Mouse (Mus musculus) thymus, postnatal 4 days (tissue): ENCODE data around the gene Cnn1.
A peak's percentile ranks its signal among the peaks of the same experiment; 100 is the strongest.

Experiments
- DNase-seq: peaks from one replicate; pipeline ENCODE4 v3.0.0; 2021

Cnn1 gene

DNA sequence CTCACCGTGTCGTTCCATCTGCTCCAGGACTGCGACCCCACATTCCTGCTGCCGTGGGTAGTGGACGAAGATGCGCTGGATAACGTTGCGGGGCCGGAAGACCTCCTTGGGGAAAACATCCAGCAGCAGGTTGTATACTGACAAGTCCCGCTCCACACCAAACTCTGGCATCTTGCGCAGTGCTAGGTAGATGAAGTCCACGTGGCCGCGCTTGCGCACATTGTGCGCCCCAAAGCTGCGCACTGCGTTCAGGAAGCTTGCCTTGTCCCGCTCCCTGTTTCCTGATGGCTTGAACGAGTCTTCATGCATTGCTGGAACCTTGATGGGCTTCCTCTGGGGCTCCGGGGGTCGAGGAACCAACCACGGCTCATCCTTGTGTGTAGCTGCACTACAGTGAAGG, 22.8 kb upstream of the Cnn1 start:
- DNase-seq = no peak

GRCm38 (mm10) chr9:22084667-22085021, 14.4 kb upstream of the Cnn1 start:
- DNase-seq = no peak

GRCm38 (mm10) chr9:22085022-22085834, 13.8 kb upstream of the Cnn1 start, which contains the start of gene Ecsit:
TSS of gene Ecsit (minus strand) at chr9:22085438.
- DNase-seq = peak; percentile 89

DNA sequence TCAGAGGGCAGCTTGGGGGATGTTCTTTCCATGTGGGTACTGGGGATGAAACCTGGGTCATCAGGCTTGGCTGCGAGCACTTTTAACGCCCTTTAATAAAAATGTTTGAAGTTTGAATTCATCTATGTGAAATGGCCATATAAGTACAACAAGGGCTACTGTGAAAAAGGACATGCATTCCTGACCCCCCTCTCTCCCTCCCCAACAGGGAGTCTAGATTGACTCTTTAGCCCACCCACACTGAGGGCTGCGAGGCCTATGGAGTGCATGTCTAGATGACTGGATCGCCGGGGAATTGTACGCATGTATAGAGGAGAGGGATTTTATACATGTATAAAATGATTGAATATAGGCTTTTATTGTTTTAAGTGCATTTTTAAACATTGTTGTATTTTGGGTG, 13.0 kb upstream of the Cnn1 start:
- no peak for DNase-seq

GRCm38 (mm10) chr9:22087034-22087618, 11.9 kb upstream of the Cnn1 start:
- DNase-seq = no peak

GRCm38 (mm10) chr9:22089281-22089680, 9.7 kb upstream of the Cnn1 start:
- no peak for DNase-seq

DNA sequence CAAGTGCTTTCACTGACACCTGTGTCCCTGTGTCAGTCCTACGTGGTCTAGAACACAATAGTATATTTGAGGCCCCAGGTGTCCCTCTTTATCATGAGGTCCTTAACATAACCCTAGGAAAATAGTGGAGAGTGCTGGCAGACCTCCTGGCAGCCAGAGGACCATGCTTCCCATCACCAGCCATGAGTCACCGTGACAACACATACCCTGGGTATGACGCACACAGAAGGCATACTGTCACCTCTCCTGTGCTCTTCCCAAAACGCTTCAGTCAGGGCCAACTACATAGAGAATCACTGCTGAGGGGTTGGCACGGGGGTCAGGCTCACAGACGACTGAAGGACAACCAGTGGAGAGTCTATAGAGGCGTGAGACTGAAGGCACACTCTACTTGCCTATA, 9.0 kb upstream of the Cnn1 start:
- DNase-seq = no peak

- DNase-seq = no peak
These were observed 6.3 kb upstream of the Cnn1 start for GRCm38 (mm10) chr9:22092746-22093145.

- DNase-seq = peak; percentile 90
These were observed 3.1 kb upstream of the Cnn1 start for GRCm38 (mm10) chr9:22095854-22096307.

- no peak for DNase-seq
These were observed 906 bp downstream of the Cnn1 start for GRCm38 (mm10) chr9:22099922-22100321.

GRCm38 (mm10) chr9:22108194-22108593, 9.2 kb downstream of the Cnn1 start:
- DNase-seq = no peak

GRCm38 (mm10) chr9:22115635-22116034, 16.6 kb downstream of the Cnn1 start:
- no peak for DNase-seq

DNA sequence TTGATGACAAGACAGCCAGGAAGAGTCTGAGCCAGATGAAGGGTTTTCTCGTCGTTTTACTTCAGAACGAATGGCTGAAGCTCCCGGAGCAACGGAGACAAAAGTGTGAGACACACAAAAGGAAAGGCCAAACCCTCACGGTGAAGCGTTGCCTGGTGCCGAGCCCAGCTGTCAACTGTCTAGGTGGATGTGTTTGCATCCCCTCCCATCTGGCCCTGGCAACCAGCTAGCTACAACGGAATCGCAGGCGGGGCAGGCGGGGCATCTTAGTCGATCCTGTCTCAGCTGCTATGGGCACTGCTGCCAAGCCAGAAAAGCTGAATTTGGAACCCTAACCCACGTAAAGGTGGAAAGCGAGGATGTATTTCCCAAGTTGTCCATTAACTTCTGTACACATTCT, 17.1 kb downstream of the Cnn1 start:
- peak; percentile 51 for DNase-seq

DNA sequence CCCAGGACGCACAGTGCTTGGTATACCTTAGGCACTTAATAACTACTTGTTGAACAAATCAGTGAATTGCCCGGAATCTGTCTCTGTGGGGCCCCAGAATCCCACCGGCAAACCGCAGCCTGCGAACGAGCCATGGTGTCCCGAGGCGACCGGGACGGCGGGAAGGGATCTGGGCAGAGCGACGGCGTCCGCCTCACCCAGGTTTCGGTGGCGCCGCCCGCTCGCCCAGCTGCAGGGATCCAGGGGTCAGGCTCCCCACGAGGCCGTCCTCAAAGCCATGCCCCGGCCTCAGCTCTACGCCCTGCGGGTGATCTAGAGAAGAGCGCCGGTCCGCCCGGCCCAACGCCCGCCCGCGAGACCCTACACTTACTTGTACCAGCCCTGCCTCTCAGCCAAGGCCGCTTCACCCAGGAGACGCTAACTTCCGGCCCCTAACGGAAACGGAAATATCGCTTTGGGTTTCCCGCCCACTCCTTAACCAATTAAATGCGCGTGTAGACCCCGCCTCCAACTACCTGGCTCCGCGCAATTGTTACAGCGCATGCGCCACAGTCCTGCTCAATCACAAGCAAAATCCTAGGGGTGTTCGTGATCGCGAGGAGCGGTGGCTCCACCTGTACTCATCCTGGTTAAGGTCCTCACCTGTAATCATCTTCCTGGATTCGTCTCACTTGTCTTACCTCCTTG, 17.9 kb downstream of the Cnn1 start, which contains the start of gene Elof1:
Gene Elof1, minus strand, starts transcription at position 433 of the 687 bp plus-strand sequence.
- peak; percentile 95 for DNase-seq

GRCm38 (mm10) chr9:22117754-22118456, 18.9 kb downstream of the Cnn1 start:
- DNase-seq = peak; percentile 75

- DNase-seq = no peak
These were observed 20.5 kb downstream of the Cnn1 start for GRCm38 (mm10) chr9:22119543-22119942.

GRCm38 (mm10) chr9:22121545-22121944, 22.5 kb downstream of the Cnn1 start:
- no peak for DNase-seq

DNA sequence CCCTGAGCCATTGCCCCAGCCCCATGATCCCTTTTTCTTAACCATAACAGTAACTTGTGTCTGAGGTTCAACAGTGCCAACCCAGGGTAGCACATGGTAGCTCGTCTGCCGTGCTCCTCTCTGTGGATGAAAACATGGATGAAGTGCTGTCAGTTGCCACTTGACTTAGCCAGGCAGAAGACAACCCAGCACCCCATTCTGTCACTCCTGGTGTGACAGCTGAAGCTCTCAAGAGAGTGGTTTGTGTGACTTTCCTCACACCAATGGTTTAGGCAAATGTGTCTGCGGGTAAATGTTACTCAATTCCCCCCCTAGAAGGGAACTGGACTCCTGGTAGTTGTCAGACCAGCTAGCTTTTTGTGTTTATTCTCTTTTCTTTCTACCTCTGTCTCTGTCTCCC, 23.0 kb downstream of the Cnn1 start:
- no peak for DNase-seq

DNA sequence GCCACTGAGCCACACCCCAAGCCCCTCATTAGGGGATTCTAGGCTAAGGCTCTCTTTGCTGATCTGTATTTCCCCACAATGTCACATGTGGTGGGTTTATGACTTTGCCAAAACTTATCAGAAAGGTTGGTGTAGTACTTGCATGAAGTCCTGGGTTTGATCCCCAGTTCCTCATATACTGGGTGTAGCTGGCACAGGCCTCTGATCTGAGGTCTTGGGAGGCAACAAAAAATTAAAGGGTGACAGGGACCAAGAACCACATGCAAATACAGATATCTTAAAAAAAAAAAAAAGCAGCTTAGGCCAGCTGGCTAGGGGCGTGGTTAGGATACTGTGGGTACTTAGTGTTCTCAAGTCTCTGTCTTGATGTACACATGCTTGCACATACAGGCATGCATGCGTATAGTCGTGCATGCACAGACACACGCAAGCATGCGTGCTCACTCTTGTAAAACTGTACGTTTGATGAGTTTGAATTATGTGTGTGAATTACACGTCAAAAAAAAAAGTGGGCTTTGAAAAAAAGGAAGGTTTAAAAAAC, 24.1 kb downstream of the Cnn1 start:
- no peak for DNase-seq

GRCm38 (mm10) chr9:22124169-22124568, 25.2 kb downstream of the Cnn1 start:
- no peak for DNase-seq

- no peak for DNase-seq
These were observed 26.4 kb downstream of the Cnn1 start for GRCm38 (mm10) chr9:22125246-22126027.
